Mouse (Mus musculus) G1E (cell line): ENCODE measurements around the gene Clmn. TPM values are rescaled to one million over a fixed set of nuclear protein-coding genes. Genes with fewer than 3 reads are reported as not detected.

ENCODE experiments used
- ATAC-seq: 2 replicates; pipeline ENCODE4 v1.8.0; 2016; ENCODE audit warnings: mild to moderate bottlenecking; ENCODE audit not compliant: insufficient number of reproducible peaks, poor library complexity, low FRiP score, severe bottlenecking; ENCODE audit errors: extremely low read depth
- DNase-seq: peaks from one replicate; pipeline ENCODE4 v3.0.0; 2012; ENCODE audit warnings: low spot score
- H3K27me3 ChIP-seq: 2 replicates; pipeline ENCODE4 v1.6.1; 2012; ENCODE audit warnings: mild to moderate bottlenecking, low read length, inconsistent platforms; ENCODE audit not compliant: insufficient read depth
- H3K36me3 ChIP-seq: replicated peaks from 2 replicates; pipeline ENCODE3; 2012; ENCODE audit warnings: mild to moderate bottlenecking, inconsistent platforms
- H3K4me1 ChIP-seq: 2 replicates; pipeline ENCODE4 v1.6.1; 2012; ENCODE audit warnings: low read depth, low read length, inconsistent platforms, mixed read lengths; ENCODE audit not compliant: insufficient read depth
- H3K4me3 ChIP-seq: 2 replicates; pipeline ENCODE4 v1.5.1; 2012; ENCODE audit warnings: low read depth, mild to moderate bottlenecking, inconsistent platforms, low read length, moderate library complexity, mixed read lengths
- H3K9me3 ChIP-seq: replicated peaks from 2 replicates; pipeline ENCODE4 v1.6.1; 2012; ENCODE audit warnings: inconsistent platforms
- CTCF ChIP-seq: IDR thresholded peaks from 2 replicates; pipeline ENCODE4 v1.5.1; 2012; ENCODE audit warnings: low read depth, low read length, inconsistent platforms, mixed read lengths
- GATA1 ChIP-seq: IDR thresholded peaks from 2 replicates; pipeline ENCODE4 v1.6.1; 2012; ENCODE audit warnings: borderline replicate concordance, low read length, inconsistent platforms, mixed read lengths
- GATA2 ChIP-seq: IDR thresholded peaks from 2 replicates; pipeline ENCODE4 v1.6.1; 2012; ENCODE audit warnings: low read depth, low read length, inconsistent platforms, borderline replicate concordance
- POLR2AphosphoS5 ChIP-seq: IDR thresholded peaks from 2 replicates; pipeline ENCODE4 v1.6.1; 2012; ENCODE audit warnings: low read depth, low read length, inconsistent platforms; ENCODE audit not compliant: insufficient replicate concordance
- TAL1 ChIP-seq: conservative IDR thresholded peaks from 2 replicates; pipeline ENCODE4 v1.6.1; 2012; ENCODE audit warnings: low read depth, low read length, inconsistent platforms, mixed read lengths
- polyA plus RNA-seq: library from polyadenylated mRNA; stranded (reverse); fragments of >175 nt; gene quantifications from 2 replicates; pipeline ENCODE4 v1.2.3, GENCODE M21; 2012
- total RNA-seq, 2 experiments: library from RNA; stranded (forward) in 1 of 2; stranded (reverse) in 1 of 2; fragments of 200-1000 nt in 1 of 2; fragments of >200 nt in 1 of 2; fragmentation: Nextera tagmentation in 1 of 2; gene quantifications; 2 replicates each; pipeline ENCODE4 v1.2.3; 2014 to 2017

Clmn gene
- total and polyA plus RNA-seq, 3 experiments: 0.27 TPM; not detected in 2

DNA sequence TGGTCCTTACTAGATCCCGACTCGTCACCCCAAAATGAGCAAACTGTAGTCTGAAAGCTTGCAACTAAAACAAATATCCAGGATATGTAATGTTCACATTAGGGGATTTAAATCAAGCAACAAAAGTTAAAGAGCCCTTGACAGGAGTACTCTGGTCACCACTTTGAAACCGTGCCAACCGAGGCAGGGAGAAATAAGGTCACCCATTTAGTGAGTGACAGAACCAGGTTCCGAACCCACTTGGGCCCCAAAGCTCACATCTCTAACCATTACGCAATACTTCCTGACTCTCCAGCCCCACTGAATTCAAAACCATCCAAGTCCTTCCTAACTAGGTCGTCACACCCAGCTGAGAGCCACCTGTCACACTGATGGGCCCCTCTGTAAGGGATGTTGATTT, 46.8 kb downstream of the Clmn start:
- TF ChIP-seq CTCF (no peak), GATA1 (no peak), POLR2AphosphoS5 (no peak), GATA2 (no peak), TAL1 (no peak)
- Histone ChIP-seq H3K4me3 (no peak overlapping the region), H3K36me3 (no peaks in the 10 kb centered on the region), H3K27me3 (peaks cover 3% of the 10 kb centered on the region; the same call in 1 of the 2 replicates), H3K4me1 (no peaks in the 10 kb centered on the region), H3K9me3 (peaks cover 75% of the 10 kb centered on the region)
- no peak for ATAC-seq
- DNase-seq: no peak

GRCm38 (mm10) chr12:104817172-104817866, 47.6 kb downstream of the Clmn start:
- Histone ChIP-seq H3K9me3 (peaks cover 75% of the 10 kb centered on the region), H3K27me3 (peaks cover 3% of the 10 kb centered on the region; the same call in 1 of the 2 replicates), H3K36me3 (no peaks in the 10 kb centered on the region), H3K4me3 (no peak overlapping the region), H3K4me1 (no peaks in the 10 kb centered on the region)
- no peak for DNase-seq
- no peak for ATAC-seq
- no peak for TF ChIP-seq POLR2AphosphoS5
- no peak for TF ChIP-seq GATA1
- TF ChIP-seq GATA2: no peak
- no peak for TF ChIP-seq TAL1
- no peak for TF ChIP-seq CTCF

DNA sequence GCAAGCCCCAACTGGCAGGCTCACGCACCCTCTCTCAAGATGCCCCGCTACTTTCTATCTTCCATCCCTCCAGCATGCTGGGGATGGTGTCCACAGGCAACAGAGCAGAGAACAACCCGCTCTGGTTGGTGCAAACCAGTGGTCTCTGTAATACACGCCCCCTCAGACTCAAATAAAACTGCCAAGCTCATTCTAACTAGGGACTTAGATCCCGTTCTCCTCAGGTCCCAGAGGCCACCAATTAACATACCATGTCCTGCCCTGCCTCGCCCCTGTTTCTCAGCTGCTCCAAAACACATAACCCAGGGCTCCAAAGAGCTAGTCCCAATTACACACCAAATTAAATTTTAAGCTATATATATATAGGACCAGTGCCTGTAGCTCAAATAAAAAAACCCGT, 50.6 kb downstream of the Clmn start:
- no peaks in the 10 kb centered on the region for H3K36me3 ChIP-seq
- DNase-seq: no peak
- H3K4me1 ChIP-seq: no peaks in the 10 kb centered on the region
- H3K4me3 ChIP-seq: no peak overlapping the region
- peaks cover 3% of the 10 kb centered on the region; the same call in 1 of the 2 replicates for H3K27me3 ChIP-seq
- H3K9me3 ChIP-seq: peaks cover 70% of the 10 kb centered on the region
- no peak for TF ChIP-seq CTCF
- no peak for TF ChIP-seq GATA2
- no peak for TF ChIP-seq POLR2AphosphoS5
- TF ChIP-seq TAL1: no peak
- no peak for TF ChIP-seq GATA1
- no peak for ATAC-seq

GRCm38 (mm10) chr12:104813762-104814161, 51.1 kb downstream of the Clmn start:
- ATAC-seq (no peak), DNase-seq (no peak)
- Histone ChIP-seq H3K27me3 (peaks cover 3% of the 10 kb centered on the region; the same call in 1 of the 2 replicates), H3K9me3 (peaks cover 71% of the 10 kb centered on the region), H3K4me3 (no peak overlapping the region), H3K36me3 (no peaks in the 10 kb centered on the region), H3K4me1 (no peaks in the 10 kb centered on the region)
- no peak for TF ChIP-seq POLR2AphosphoS5
- no peak for TF ChIP-seq GATA2
- TF ChIP-seq GATA1: no peak

DNA sequence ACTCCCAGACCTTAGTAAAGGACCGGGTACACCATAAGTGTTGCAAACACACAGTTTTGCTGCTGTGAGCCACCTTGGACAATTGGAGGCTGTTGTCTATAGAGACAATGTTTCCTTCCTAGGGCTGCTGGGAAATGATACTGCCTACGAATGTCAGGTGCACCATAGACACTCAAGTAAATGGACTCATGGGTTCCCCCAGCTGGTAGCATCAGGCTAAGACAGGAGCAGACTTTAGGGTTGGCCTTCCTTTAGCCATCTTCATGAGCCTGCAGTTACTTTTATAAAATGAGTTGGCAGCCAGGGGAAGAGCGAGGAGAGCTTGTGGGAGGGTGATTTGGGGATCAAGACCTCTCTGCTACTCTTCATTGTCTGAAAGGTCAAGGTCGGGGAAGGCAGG, 52.2 kb downstream of the Clmn start:
- no peak for ATAC-seq
- Histone ChIP-seq H3K27me3 (peaks cover 2% of the 10 kb centered on the region; the same call in 1 of the 2 replicates), H3K9me3 (peaks cover 75% of the 10 kb centered on the region), H3K4me3 (no peak overlapping the region), H3K36me3 (no peaks in the 10 kb centered on the region), H3K4me1 (no peaks in the 10 kb centered on the region)
- TF ChIP-seq POLR2AphosphoS5: no peak
- TF ChIP-seq CTCF: peak; percentile 4; the same call in 1 of the 2 replicates
- no peak for TF ChIP-seq GATA2
- no peak for TF ChIP-seq GATA1
- no peak for DNase-seq

DNA sequence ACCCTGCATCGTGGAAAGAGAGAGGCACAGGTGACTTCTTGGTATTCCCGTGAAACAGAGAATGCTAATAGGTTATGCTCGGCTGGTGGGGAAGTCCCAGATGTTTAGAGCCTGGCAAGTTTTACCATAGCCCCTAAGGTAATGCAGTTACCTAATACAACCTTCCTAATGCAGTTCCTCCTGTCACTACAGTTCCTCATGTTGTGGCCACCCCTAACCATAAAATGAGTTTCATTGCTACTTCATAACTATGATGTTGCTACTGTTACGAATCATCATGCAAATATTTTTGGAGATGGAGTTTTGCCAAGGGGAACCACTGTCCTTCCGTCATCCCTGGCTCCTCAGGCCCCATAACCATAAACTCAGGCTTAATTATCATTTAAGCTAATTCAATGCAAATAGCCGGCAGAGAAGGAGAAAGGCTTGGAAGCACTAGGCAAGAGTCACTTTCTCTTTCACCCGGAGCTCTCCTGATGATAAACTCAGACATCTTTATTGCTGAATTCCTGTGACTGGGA, 53.9 kb downstream of the Clmn start:
- Histone ChIP-seq H3K9me3 (peaks cover 73% of the 10 kb centered on the region), H3K36me3 (no peaks in the 10 kb centered on the region), H3K4me3 (no peak overlapping the region), H3K4me1 (no peaks in the 10 kb centered on the region), H3K27me3 (no peaks in the 10 kb centered on the region)
- ATAC-seq: no peak
- TF ChIP-seq TAL1 (no peak), CTCF (no peak), GATA1 (no peak), GATA2 (no peak), POLR2AphosphoS5 (no peak)
- no peak for DNase-seq

DNA sequence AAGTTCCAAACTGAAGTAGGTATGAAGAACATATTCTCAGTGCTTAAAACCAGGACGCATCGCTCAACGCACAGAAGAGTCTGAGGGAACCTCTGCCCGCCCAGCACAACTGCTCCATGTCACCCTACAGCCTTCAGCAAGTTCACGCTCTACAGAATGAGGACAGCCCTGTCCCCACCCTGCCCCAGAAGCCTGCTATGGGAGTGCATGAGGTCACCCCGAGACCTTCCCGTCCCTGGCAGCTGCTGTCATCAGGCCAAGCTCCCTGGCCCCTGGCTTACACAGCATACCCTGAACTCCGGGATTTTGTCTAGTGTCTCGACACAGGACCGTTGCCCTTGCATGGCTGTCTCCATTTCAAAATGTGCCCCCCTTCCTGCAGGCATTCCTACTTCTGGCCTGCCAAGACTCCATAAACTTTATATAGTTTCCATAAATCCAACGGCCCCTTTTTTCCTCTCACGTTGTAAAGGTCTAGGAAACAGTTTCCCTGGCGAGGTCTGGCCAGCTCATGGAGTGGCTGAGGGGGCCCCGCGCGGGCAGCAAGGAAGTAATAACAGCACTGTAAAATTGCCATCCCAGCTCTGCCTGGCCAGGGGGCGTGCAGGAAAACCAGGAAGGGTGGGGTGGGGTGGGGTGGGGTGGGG, 56.3 kb downstream of the Clmn start:
- Histone ChIP-seq H3K4me1 (no peaks in the 10 kb centered on the region), H3K36me3 (no peaks in the 10 kb centered on the region), H3K9me3 (peaks cover 68% of the 10 kb centered on the region), H3K27me3 (no peaks in the 10 kb centered on the region), H3K4me3 (no peak overlapping the region; the same call in 1 of the 2 replicates)
- DNase-seq (no peak), ATAC-seq (no peak)
- no peak for TF ChIP-seq GATA1
- TF ChIP-seq CTCF: no peak
